Mouse (Mus musculus) kidney, postnatal 0 days (tissue): ENCODE measurements around the gene Sh3bgrl2. TPM values are rescaled to one million over a fixed set of nuclear protein-coding genes. Genes with fewer than 3 reads are reported as not detected.
"Not testable (repeated sequence)": the region's sequence is repeated elsewhere in the genome, so short reads cannot be mapped to it uniquely, and the experiment has no call there.

ENCODE experiments used
- ATAC-seq: fragments of 200-750 bp; cut with Nextera tagmentation; replicated peaks from 2 replicates; pipeline ENCODE4 v1.8.0; 2017; ENCODE audit warnings: low read depth, moderate number of reproducible peaks, moderate TSS enrichment, moderate library complexity; ENCODE audit not compliant: low FRiP score
- DNase-seq: peaks from one replicate; pipeline ENCODE4 v3.0.0-alpha.2; 2016; ENCODE audit warnings: low spot score
- H3K27ac ChIP-seq: fragments of 300-500 bp; sonication (generic); 2 replicates; pipeline ENCODE4 v1.5.1; 2014; ENCODE audit warnings: mild to moderate bottlenecking
- H3K27me3 ChIP-seq: fragments of 300-500 bp; sonication (generic); 2 replicates; pipeline ENCODE4 v1.6.1; 2014; ENCODE audit warnings: low read length, mixed read lengths; ENCODE audit not compliant: insufficient read depth
- H3K36me3 ChIP-seq: fragments of 300-500 bp; sonication (generic); 2 replicates; pipeline ENCODE4 v1.6.1; 2014; ENCODE audit warnings: low read length, mixed read lengths; ENCODE audit not compliant: insufficient read depth
- H3K4me1 ChIP-seq: fragments of 300-500 bp; sonication (generic); replicated peaks from 2 replicates; pipeline ENCODE4 v1.6.1; 2014; ENCODE audit warnings: antibody characterized with exemption, low read length, mixed read lengths; ENCODE audit not compliant: insufficient read depth
- H3K4me2 ChIP-seq: fragments of 300-500 bp; sonication (generic); 2 replicates; pipeline ENCODE4 v1.6.1; 2014; ENCODE audit warnings: mild to moderate bottlenecking, low read length, moderate library complexity, mixed read lengths
- H3K4me3 ChIP-seq: fragments of 300-500 bp; sonication (generic); replicated peaks from 2 replicates; pipeline ENCODE4 v1.5.1; 2014; ENCODE audit warnings: low read depth, low read length
- H3K9ac ChIP-seq: fragments of 300-500 bp; sonication (generic); 2 replicates; pipeline ENCODE4 v1.6.1; 2014; ENCODE audit warnings: low read depth, low read length
- H3K9me3 ChIP-seq: fragments of 300-500 bp; sonication (generic); replicated peaks from 2 replicates; pipeline ENCODE4 v1.6.1; 2016; ENCODE audit warnings: low read length, inconsistent platforms, mixed read lengths
- CTCF ChIP-seq: IDR thresholded peaks from 2 replicates; pipeline ENCODE4 v1.5.1; 2016; ENCODE audit warnings: antibody characterized with exemption, low read depth, mild to moderate bottlenecking, moderate library complexity
- WGBS: fragments of 180-500 bp; shearing (Covaris S2); extraction: QIAGEN DNeasy Blood & Tissue Kit; methylation state at CpG from one replicate; pipeline ENCODE4 v1.1.7; 2014; 5-methylcytosine and 5-hydroxymethylcytosine counted together
- polyA plus RNA-seq: library from polyadenylated mRNA; unstranded; fragments of >200 nt; fragmentation: Nextera tagmentation; extraction: Ambion mirVana; gene quantifications from 2 replicates; pipeline ENCODE4 v1.2.1, GENCODE M21; 2015

Gene Sh3bgrl2
- polyA plus RNA-seq = 26.6 and 28.2 TPM in 2 replicates

- Histone ChIP-seq H3K9ac (peak within 1 kb of the TSS; percentile 45), H3K27ac (no peak within 1 kb of the TSS), H3K27me3 (no peaks in the 10 kb centered on the region), H3K4me3 (peak within 1 kb of the TSS; percentile 43), H3K4me2 (peak within 1 kb of the TSS; percentile 54), H3K36me3 (no peaks in the 10 kb centered on the region), H3K9me3 (no peaks in the 10 kb centered on the region), H3K4me1 (no peaks in the 10 kb centered on the region)
- peak; percentile 95 for ATAC-seq
- peak; percentile 84 for DNase-seq
- no peak for TF ChIP-seq CTCF
- WGBS = 2% methylated on average over 76 of the region's 76 CpGs
Measured at GRCm38 (mm10) chr9:83547830-83548689, at the start of gene Sh3bgrl2. Gene Sh3bgrl2, plus strand, starts transcription at chr9:83548327.

- H3K27ac ChIP-seq, H3K4me3 ChIP-seq, DNase-seq, H3K9ac ChIP-seq, H3K36me3 ChIP-seq, ATAC-seq, H3K4me2 ChIP-seq, H3K9me3 ChIP-seq, H3K4me1 ChIP-seq, H3K27me3 ChIP-seq: not testable (repeated sequence)
- 81% methylated on average over 5 of the region's 5 CpGs for WGBS
Measured at GRCm38 (mm10) chr9:83519081-83519480, 29.0 kb upstream of the Sh3bgrl2 start.

GRCm38 (mm10) chr9:83519510-83520155 is 28.5 kb upstream of the Sh3bgrl2 start:
- no peak for TF ChIP-seq CTCF
- Histone ChIP-seq H3K4me1 (no peaks in the 10 kb centered on the region), H3K27ac (no peak overlapping the region), H3K27me3 (no peaks in the 10 kb centered on the region), H3K9me3 (no peaks in the 10 kb centered on the region), H3K4me2 (no peak overlapping the region), H3K9ac (no peak overlapping the region), H3K4me3 (no peak overlapping the region), H3K36me3 (no peaks in the 10 kb centered on the region)
- ATAC-seq = no peak
- DNase-seq = no peak
- WGBS = 77% methylated on average over 6 of the region's 6 CpGs

- no peak for TF ChIP-seq CTCF
- no peaks in the 10 kb centered on the region for H3K9me3 ChIP-seq
- ATAC-seq (no peak; the same call in 1 of the 2 replicates), DNase-seq (no peak)
- H3K27me3 ChIP-seq = no peaks in the 10 kb centered on the region
- no peak overlapping the region for H3K27ac ChIP-seq
- no peak overlapping the region for H3K4me2 ChIP-seq
- 73% methylated on average over 7 of the region's 7 CpGs for WGBS
- no peak overlapping the region for H3K9ac ChIP-seq
- H3K4me1 ChIP-seq = no peaks in the 10 kb centered on the region
- H3K4me3 ChIP-seq = no peak overlapping the region
- H3K36me3 ChIP-seq = no peaks in the 10 kb centered on the region
Measured at GRCm38 (mm10) chr9:83527341-83528060, 20.6 kb upstream of the Sh3bgrl2 start.

- DNase-seq (no peak), ATAC-seq (no peak)
- Histone ChIP-seq H3K27ac (no peak overlapping the region), H3K4me2 (no peak overlapping the region), H3K36me3 (no peaks in the 10 kb centered on the region), H3K4me1 (no peaks in the 10 kb centered on the region), H3K27me3 (no peaks in the 10 kb centered on the region), H3K4me3 (no peak overlapping the region), H3K9me3 (no peaks in the 10 kb centered on the region), H3K9ac (no peak overlapping the region)
- TF ChIP-seq CTCF = no peak
- WGBS = 80% methylated on average over 5 of the region's 5 CpGs
Measured at GRCm38 (mm10) chr9:83533044-83533769, 14.9 kb upstream of the Sh3bgrl2 start.

GRCm38 (mm10) chr9:83536959-83537358 is 11.2 kb upstream of the Sh3bgrl2 start:
- Histone ChIP-seq H3K4me1 (no peaks in the 10 kb centered on the region), H3K9ac (no peak overlapping the region), H3K27me3 (no peaks in the 10 kb centered on the region), H3K4me2 (no peak overlapping the region), H3K4me3 (no peak overlapping the region), H3K9me3 (no peaks in the 10 kb centered on the region), H3K27ac (no peak overlapping the region), H3K36me3 (no peaks in the 10 kb centered on the region)
- ATAC-seq = no peak
- TF ChIP-seq CTCF = no peak
- 98% methylated on average over 4 of the region's 4 CpGs for WGBS
- DNase-seq = no peak
